Mouse (Mus musculus) left cerebral cortex, postnatal 4 days (tissue): ENCODE data around the gene Nudt21. TPM values are rescaled to one million over a fixed set of nuclear protein-coding genes. Genes with fewer than 3 reads are reported as not detected.

Experiments used
- DNase-seq: peaks from one replicate; pipeline ENCODE4 v3.0.0-alpha.2; 2022
- intact Hi-C: fragments of 180-260 bp; cut with DNase I; formaldehyde crosslinking; loops from one replicate; pipeline ENCODE4 v1.15.1; 2025
- total RNA-seq, 2 experiments: library from RNA; stranded (reverse); gene quantifications; 2 replicates each; pipeline ENCODE4 v1.2.3; 2021

The Nudt21 gene
- total RNA-seq, 2 experiments from 2014 or later, result 74.9 to 79.0 TPM

DNA sequence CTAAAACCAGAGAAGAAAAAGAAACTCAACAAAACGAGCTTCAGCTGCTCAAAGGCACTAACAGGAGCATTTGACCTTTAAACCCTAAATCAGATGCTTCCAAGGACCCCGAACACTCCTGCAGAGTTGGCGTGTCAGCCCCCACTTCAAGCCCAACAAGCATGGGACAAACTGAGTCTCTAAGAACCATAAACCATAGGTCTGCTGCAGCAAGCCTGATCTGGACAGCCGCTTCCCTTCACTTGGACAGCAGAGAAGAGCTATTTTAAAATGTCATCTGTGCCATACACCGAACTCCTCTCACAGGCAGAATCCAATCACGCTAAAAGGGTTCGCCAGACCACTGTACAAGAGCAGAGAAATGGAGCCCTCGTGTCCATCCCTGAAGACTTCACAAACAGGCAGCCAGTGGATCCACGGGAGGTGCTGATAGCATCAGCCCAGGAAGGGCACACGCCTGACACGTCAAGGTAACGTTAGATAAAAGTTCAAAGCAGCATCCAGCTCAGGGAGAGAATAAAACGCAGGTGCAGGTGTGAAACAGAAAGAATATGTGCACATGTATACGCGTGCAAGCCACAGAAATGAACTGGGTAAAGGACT, 27.5 kb downstream of the Nudt21 start:
- no peak for DNase-seq
- intact Hi-C loops, result no loop called here

DNA sequence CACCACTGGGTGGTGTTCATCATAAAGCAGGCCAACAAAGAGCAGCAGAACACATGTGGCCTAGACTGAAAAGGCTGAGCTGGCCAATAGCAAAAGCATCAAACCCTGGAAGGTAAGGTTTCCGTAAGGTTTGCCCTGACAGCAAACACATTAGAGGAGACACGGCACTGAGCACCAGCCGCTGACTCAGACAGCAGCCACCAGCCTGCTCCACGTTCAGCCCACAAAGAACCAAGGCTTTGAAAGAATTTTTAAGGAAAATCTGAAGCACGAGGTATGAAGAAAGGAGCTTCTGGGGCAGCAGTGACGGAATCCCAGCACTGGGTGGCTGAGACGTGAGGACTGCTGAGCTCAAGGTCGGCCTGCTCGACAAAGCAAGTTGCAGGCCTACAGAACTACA, 32.7 kb downstream of the Nudt21 start:
- intact Hi-C loops, result no loop called here
- no peak for DNase-seq

DNA sequence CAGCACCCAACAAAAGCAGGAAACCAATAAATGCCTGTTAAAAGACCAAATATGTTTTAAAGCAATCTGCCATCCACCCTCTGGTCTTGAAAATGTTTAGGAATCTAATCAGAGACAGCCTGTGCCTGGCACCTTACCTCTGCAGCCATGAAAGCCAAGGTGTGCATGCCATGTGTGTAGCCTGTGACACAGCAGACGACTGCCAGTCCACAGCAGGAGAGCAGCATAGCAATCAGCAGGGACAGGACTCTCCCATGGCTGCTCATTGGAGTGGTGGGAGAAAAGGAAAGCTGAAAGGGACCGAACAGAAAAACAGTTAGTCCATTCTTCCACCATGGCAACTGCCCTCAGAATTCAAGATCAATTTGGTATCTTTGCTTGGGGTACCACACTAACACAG, 37.9 kb downstream of the Nudt21 start:
- intact Hi-C loops, result no loop called here
- no peak for DNase-seq

DNA sequence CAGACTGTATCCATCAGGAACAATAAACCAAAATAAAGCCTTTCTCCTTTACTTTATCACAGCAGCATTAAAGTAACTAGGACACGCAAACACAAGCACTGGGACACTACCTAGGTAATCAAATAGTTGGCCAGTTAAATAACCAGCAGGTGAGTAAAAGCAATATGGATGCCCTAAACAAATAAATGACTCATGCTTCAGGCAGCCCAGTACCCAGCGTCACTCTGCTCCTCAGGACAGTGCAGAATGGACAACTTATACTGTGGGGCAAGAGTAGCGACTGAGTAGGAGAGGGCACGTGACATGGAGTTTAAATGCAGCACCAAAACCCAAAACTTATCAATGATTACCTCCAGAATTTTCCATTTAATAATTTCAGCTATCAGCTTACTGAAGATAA, 47.1 kb downstream of the Nudt21 start:
- intact Hi-C loops, result no loop called here
- DNase-seq, result no peak

DNA sequence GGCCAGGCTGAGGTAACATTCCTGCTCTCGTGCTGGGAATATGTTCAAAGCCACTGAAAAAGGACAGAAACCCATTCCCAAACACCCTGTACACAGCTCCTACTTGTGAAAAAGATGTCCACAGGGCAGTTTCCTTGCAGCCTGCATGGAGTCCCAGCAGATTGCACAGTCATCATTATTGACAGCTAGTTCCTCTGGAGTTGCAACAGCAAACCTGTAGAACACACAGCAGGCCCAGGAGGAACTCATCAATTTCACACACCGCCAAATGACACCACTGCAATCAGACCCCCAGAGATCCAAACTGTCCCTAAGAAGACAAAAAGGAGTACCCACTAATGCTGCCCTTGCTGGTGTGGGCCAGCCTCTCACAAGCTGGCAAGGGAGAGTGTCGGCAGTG, 52.1 kb downstream of the Nudt21 start:
- intact Hi-C loops, result no loop called here
- DNase-seq, result no peak

DNA sequence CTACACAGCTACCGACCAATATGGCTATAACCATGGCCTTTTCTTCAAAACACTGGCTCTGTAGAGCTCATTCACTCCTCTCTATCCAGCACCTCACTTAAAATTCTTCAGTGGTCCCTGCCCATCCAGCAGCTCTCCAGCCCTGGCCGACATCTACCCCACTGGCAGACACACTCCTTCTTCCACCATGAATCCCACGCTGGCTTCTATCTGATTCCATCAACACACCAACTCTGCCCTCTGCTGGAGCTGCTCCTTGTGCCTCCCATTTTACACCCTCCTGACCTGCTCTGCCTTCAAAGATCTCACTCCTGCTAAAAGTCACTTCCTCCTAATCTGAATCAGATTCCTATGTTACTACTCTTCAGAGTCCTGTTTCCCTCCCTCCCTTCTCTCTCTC, 53.0 kb downstream of the Nudt21 start:
- intact Hi-C loops, result no loop called here
- DNase-seq, result peak; percentile 36

DNA sequence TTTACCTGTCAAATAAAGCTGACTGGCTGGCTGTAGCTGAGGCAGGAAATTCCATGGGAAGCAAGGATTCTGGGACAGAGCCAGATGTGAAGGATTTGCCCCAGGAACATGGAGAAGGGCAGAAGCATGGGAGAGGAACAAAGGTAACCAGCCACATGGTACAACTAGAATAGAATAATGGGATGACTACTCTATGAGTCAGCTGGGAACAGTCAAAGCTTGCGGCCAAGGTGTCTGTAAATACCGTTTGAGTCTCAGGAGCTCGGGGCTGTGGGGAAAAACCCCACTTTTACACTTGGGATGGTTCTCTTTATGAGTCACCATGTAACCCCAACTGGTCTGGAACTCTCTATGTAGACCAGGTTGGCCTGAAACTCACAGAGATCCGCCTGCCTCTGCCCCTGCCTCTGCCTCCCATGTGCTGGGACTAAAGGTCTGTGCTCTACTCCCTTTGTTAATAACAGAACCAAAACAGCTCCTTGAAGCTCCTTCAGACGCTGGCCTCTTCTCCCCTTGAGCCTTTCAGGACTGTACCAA, 55.1 kb downstream of the Nudt21 start:
- intact Hi-C loops, result no loop called here

DNA sequence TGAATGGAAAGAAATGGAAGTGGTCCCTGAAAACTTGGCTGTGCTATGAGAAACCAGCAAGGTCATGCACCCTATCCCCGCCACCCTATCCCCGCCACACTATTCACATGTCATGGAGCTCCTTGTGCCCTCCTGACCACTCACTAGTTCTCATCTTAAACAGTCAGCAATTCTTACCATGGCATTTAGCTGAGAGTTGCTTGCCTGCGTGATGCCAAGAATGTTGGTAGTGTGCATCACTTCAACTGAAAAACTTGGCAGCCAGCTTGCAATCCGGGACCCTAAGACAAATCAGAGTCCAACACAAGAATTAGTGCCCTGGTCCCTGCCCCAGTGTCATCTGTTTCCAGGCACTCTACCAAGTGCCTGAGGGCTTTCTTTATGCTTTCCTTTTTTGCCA, 56.7 kb downstream of the Nudt21 start:
- intact Hi-C loops, result no loop called here
- DNase-seq, result no peak

More for the DNA sequence above, 55.1 kb downstream of the Nudt21 start:
- DNase-seq, result no peak

DNA sequence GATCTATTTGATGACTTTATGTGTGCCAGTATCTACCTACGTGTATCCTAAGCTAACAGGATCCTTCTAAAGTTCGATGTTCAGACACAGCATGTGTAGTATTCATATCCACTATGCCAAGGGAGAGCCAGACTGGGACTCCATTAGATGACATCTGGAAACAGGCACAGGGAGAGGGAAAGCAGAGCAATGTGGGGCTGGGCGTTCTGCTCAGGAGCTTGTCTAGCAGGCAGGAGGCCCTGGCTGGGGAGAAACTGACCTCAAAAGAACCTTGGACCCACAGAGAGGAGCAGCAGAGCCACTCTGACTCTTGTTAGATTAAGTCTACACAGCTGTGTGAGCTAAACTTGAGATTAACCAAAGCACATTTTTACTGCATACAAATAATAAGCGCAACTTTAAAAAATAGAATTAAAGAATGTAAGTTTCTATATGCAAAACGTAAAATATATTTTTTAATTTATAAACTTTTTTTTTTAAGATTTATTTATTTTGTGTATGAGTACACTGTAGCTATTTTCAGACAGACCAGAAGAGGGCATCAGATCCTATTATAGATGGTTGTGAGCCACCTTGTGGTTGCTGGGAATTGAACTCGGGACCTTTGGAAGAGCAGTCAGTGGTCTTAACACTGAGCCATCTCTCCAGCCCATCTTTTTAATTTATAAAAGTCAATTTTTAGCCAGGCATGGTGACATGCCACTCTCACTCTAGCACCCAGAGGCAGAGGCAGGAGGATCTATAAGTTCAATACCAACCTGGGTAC, 60.2 kb downstream of the Nudt21 start:
- intact Hi-C loops, result no loop called here
- no peak for DNase-seq

DNA sequence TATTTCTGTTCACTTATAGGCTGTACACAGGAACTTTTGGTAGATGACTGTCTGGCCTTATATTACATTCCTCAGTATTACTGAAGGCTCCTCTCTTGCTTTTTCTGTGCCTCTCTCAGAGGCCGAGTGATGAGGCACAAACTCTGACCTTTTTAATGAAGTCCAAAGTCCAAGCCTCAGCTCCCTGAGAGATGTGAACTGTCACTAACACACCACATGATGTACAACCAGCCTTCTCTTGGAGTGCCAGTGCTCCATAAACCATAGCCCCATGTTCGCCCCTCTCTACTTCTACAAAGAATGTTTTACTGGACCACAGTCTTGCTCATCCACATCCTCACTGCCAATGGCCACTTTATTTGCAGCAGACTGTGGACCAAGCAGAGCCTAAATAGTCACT, 61.5 kb downstream of the Nudt21 start:
- DNase-seq, result no peak
- intact Hi-C loops, result no loop called here

DNA sequence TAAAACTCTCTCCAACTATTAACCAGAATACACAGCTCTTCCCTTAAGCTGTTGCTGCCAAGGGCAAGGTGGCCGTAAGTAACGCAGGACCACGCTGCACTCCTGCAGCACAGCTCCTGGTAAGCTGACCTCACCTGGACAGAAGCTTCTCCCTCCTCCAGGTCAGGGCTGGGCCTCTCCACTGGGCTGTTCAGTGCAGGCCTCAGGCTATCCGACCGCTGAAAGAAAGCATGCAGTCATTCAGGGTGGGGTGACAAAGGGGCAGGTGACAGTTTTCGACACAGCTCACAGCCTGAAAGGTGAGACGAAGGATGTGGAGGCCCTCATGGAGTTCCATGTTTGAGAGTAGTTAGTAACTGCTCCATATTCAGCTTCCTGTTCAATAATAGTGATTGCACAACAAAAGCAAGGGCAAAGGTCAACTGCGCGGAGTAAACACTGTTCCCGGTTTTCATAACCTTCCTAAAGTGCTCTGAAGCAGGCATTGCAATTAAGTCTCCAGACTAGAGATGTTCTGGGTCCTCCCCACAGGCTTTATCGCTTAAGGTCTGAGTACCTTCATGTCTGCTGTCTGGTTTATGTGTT, 62.1 kb downstream of the Nudt21 start:
- DNase-seq, result no peak

DNA sequence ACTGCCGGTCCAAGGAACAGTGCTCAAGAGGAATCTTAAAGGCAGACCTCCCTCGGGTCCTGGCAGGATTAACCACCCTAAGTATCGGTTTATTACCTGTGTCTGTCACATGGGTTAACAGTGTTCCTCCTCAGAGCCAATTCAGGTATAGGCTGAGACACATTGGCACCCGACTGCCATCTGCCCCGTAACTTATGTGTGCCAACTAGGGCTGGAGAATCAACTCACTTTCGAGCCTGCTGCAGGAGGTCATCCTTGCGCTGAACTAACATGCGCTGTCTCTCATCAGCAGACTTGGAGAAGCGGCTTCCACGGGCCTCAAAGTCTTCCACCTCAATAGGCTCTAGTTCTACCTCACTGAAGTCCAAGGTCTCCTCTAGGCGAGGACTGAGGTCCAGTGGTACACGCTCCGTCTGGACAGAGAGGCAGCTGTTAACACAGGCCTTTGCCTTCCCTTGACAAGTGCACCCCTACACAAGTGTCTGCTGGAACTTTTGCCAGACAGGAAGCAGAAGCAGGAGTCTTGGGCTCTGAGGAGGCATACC, 62.9 kb downstream of the Nudt21 start:
- no peak for DNase-seq
- intact Hi-C loops, result no loop called here

More for the DNA sequence above, 62.1 kb downstream of the Nudt21 start:
- intact Hi-C loops, result no loop called here

DNA sequence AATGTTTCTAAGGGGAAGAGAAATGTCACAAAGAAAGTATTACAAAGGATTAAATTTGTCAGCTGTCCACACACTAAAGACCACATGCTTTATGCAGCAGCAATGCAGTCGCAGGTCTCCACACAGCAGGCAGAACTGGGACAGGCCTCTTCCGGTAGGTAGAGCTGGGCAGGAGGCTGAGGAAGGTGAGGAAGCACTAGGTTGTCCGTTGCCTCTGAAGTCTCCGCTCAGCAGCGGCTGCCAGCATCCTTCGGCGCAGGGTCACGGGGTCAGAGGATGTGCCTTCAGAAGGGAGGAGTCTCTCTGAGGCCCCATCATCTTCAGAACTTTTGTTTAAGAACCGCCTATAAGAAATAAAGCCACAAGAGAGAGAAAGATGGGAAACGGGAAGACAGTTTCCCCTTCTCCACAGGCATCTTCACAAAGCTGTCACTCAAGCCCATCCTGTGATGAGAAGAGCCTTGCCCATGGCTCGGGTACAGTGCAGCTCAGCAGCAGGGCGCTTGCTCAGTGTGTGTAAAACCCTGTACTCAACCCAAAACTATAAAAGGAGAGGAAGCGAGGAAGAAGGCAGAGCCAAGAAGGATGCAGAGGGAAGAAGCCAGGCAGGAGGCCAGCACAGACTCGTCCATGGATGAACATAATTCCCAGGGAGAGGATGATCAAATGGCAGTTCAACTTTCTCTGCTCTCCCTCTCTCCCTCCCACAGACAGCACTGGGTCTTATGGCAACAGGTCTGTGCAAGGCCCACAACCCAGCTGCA, 63.7 kb downstream of the Nudt21 start:
- intact Hi-C loops, result no loop called here
- no peak for DNase-seq

DNA sequence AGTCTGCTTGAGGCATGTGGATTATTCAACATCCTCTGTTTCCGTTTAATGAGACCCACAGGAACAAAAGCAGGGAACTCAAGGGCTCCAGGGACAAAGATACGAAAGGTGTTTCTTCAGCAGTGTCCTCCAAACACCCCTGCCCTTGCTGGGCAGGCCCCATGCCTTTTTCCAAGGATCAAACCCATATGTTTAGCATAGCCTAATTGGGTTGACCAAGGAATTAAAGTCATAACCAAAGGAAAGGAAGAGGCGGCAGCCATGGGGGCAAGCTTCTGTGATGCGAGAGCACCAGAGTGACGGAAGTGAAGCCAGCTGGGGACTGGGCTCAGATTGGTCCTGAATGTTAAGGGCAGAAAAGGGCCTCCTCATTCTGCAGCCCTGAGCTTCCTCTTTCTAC, 64.6 kb downstream of the Nudt21 start:
- intact Hi-C loops, result no loop called here

DNA sequence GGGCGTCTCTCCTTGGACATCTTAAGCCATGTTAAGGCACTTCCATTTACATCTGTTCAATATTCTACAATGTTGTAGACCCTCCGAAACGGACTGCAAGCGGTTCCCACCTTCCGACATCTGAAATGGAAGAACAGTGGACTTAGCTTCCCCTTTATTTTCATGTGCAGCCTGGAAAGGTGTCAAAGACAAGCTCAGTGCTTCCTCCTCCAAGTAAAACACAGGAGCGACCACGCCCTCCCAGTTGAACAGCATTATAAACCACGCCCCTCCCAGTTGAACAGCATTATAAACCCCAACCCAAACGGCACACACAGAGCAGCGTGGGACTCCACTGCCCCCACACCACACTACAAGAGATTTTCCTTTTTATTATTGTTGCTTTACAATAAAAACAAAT, 65.4 kb downstream of the Nudt21 start:
- DNase-seq, result no peak
- intact Hi-C loops, result no loop called here

More for the DNA sequence above, 64.6 kb downstream of the Nudt21 start:
- DNase-seq, result no peak

DNA sequence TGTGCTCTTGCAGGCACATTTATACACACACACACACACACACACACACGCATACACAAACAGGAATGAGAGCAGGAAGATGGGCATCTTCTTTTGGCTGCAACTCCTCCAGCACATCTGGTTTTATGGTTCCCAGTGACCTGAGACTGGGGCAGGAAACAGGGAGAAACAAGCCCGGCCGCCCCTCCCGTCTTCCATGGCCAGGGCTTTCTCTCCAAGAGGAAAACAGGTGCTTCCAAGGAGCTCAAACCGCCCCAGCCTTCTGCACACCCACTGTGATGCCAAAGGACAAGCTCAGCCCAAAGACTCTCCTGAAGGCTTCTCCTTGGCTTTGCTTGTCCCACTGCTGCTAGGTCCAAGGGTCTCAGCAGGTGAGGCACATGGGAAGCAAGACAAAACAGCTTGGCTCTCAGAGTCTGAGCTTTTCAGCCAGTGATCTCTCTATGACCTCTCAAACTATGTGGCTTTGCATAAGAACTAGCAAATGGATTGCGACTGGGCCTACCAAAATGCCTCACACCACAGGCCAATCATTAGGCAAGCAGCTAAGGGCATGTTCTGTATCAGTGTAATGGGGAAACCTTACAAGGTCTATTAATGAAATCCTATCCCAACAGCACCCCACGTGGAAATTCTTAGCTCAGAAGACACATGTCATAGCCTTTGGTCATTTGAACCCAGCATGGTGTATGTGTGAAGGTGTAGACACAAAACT, 67.0 kb downstream of the Nudt21 start:
- intact Hi-C loops, result no loop called here
- DNase-seq, result no peak

DNA sequence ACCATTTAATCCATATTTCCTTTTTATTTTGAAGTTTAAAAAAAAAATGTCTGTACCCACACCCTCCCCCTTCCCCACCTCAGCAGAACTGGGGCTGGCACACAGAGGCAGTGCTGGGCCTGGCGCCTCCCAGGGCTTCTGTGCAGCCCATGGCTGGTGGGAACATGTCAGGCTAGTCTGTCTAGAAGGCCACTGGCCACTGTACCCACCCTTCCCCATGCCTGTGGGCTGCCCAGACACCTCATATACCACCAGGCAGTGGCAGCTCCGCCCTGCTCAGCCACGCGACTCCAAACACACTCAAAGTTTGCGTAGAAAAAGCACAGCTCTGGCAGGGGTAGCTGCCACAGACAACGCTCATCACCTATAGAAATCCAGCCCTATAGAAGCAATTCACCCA, 68.5 kb downstream of the Nudt21 start:
- no peak for DNase-seq
- intact Hi-C loops, result no loop called here
